Mouse (Mus musculus) MEL (cell line): ENCODE data around the gene Rbpj.

Experiments used
- CHD2 ChIP-seq: IDR thresholded peaks from 2 replicates; pipeline ENCODE4 v1.6.1; 2011; ENCODE audit warnings: low read length, improper control_type of control experiment
- CTCF ChIP-seq, 3 experiments: IDR thresholded peaks in 2 of 3; conservative IDR thresholded peaks in 1 of 3; 2 replicates each; pipeline ENCODE4 v1.5.1; 2011 to 2012; ENCODE audit warnings: low read length in 3 of 3, low read depth in 2 of 3, mild to moderate bottlenecking in 2 of 3, improper control_type of control experiment in 1 of 3, inconsistent platforms in 1 of 3, mixed read lengths in 1 of 3, moderate library complexity in 1 of 3; ENCODE audit not compliant: control insufficient read depth in 1 of 3, insufficient read depth in 1 of 3, poor library complexity in 1 of 3, severe bottlenecking in 1 of 3
- E2F4 ChIP-seq: IDR thresholded peaks from 2 replicates; pipeline ENCODE4 v1.6.1; 2011; ENCODE audit warnings: low read depth, low read length, improper control_type of control experiment, borderline replicate concordance
- EP300 ChIP-seq, 2 experiments: IDR thresholded peaks; 2 replicates each; pipeline ENCODE4 v1.6.1; 2011; ENCODE audit warnings: improper control_type of control experiment in 2 of 2, low read length in 2 of 2, low read depth in 1 of 2, mild to moderate bottlenecking in 1 of 2
- MAFK ChIP-seq: IDR thresholded peaks from 2 replicates; pipeline ENCODE4 v1.6.1; 2011; ENCODE audit warnings: low read depth, mild to moderate bottlenecking, low read length, improper control_type of control experiment, borderline replicate concordance
- MAX ChIP-seq: IDR thresholded peaks from 2 replicates; pipeline ENCODE4 v1.6.1; 2011; ENCODE audit warnings: low read length, improper control_type of control experiment
- MYC ChIP-seq: IDR thresholded peaks from 2 replicates; pipeline ENCODE4 v1.6.1; 2011; ENCODE audit warnings: low read depth, mild to moderate bottlenecking, low read length, improper control_type of control experiment, moderate library complexity
- NRF1 ChIP-seq: IDR thresholded peaks from 2 replicates; pipeline ENCODE4 v1.6.1; 2014; ENCODE audit warnings: low read depth, mild to moderate bottlenecking, inconsistent platforms, low read length, improper control_type of control experiment, moderate library complexity; ENCODE audit not compliant: poor library complexity, insufficient read depth, severe bottlenecking
- POLR2A ChIP-seq, 2 experiments: IDR thresholded peaks; 2 replicates each; pipeline ENCODE4 v1.6.1; 2011 to 2012; ENCODE audit warnings: low read length in 2 of 2, mild to moderate bottlenecking in 2 of 2, control low read depth in 1 of 2, improper control_type of control experiment in 1 of 2, low read depth in 1 of 2, moderate library complexity in 1 of 2; ENCODE audit not compliant: control insufficient read depth in 1 of 2, insufficient read depth in 1 of 2, poor library complexity in 1 of 2
- RCOR1 ChIP-seq: IDR thresholded peaks from 2 replicates; pipeline ENCODE4 v1.6.1; 2012; ENCODE audit warnings: low read depth, mild to moderate bottlenecking, inconsistent platforms, low read length, improper control_type of control experiment
- USF2 ChIP-seq, 2 experiments: IDR thresholded peaks; 2 replicates each; pipeline ENCODE4 v1.6.1; 2011 to 2012; ENCODE audit warnings: improper control_type of control experiment in 2 of 2, low read length in 2 of 2, borderline replicate concordance in 1 of 2, inconsistent platforms in 1 of 2, low read depth in 1 of 2, mild to moderate bottlenecking in 1 of 2; ENCODE audit not compliant: insufficient read depth in 1 of 2
- ZNF384 ChIP-seq: IDR thresholded peaks from 2 replicates; pipeline ENCODE4 v1.6.1; 2012; ENCODE audit warnings: low read depth, mild to moderate bottlenecking, inconsistent platforms, low read length, improper control_type of control experiment

- TF ChIP-seq ZNF384 = no peak
- no peak for TF ChIP-seq MAX
- no peak for TF ChIP-seq RCOR1
- no peak for TF ChIP-seq CTCF (IDR thresholded peaks at IDR 0.05 in 2 of 3, conservative IDR thresholded peaks at IDR 0.05 in 1 of 3; ENCODE audit: control insufficient read depth in 1 of 3, insufficient read depth in 1 of 3, low read depth in 2 of 3, low read length in 3 of 3, poor library complexity in 1 of 3, severe bottlenecking in 1 of 3)
- TF ChIP-seq EP300 (IDR thresholded peaks at IDR 0.05; ENCODE audit: low read depth in 1 of 2, low read length in 2 of 2) = no peak
- TF ChIP-seq USF2 (IDR thresholded peaks at IDR 0.05; ENCODE audit: borderline replicate concordance in 1 of 2, insufficient read depth in 1 of 2, low read depth in 1 of 2, low read length in 2 of 2) = no peak
- TF ChIP-seq MYC = no peak
- no peak for TF ChIP-seq POLR2A (IDR thresholded peaks at IDR 0.05; ENCODE audit: control insufficient read depth in 1 of 2, insufficient read depth in 1 of 2, low read depth in 1 of 2, low read length in 2 of 2, poor library complexity in 1 of 2)
- no peak for TF ChIP-seq CHD2
- TF ChIP-seq E2F4 = no peak
- TF ChIP-seq NRF1 = no peak
- no peak for TF ChIP-seq MAFK
These were observed 222.4 kb downstream of the Rbpj start for GRCm38 (mm10) chr5:53688326-53688725.
